Mouse (Mus musculus): ENCODE measurements around the gene Nfkb2. TPM values are rescaled to one million over a fixed set of nuclear protein-coding genes. Genes with fewer than 3 reads are reported as not detected.

Gene Nfkb2
- 2.4 and 2.8 TPM in 2 replicates for polyA plus RNA-seq (2012; rRNA removed)

DNA sequence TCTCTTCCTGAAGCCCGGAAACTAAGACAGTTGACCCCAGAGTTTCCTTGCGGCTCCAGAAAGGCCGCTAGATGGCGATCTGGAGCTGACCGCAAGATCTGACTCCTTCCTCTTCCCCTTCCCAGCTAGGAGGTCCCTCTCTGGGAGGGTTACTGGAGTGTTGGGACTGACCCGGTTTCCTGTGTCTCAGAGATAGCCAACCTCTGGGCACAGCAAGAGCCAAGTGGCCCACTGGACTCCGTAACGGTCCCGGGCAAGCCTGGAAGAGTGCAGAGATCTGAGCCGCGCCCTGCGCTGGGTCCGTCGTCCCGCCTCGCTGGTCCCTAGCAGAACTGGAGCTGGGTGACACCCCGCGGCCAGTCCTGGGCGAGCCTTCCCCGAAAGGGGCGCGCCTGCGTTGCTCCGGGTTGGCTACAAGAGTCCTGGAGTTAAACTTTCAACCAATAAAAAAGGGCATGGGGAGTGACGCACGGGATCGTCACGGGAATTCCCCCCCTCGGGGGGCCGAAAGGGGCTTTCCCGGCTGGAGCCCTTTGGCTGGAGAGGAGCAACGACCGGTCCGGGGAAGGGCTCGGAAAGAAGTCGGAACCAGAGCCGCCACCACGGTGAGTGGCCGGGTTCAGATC lies at the start of gene Nfkb2:
TSS of gene Nfkb2 (plus strand) at position 105 of the 626 bp plus-strand sequence.
- H3K4me1 ChIP-seq (ENCODE audit: control insufficient read depth, insufficient read depth, low read length): no peaks in the 10 kb centered on the region
- no peak within 1 kb of the TSS for H3K27ac ChIP-seq (ENCODE audit: insufficient read depth, low read length)
- H3K4me3 ChIP-seq (ENCODE audit: insufficient read depth, low read length): peak within 1 kb of the TSS; percentile 46
- TF ChIP-seq CTCF (IDR thresholded peaks at IDR 0.05; ENCODE audit: extremely low read depth, insufficient read depth, low read length) (peak; percentile 84), POLR2A (IDR thresholded peaks at IDR 0.05; ENCODE audit: extremely low read depth, insufficient read depth, low read length) (peak; percentile 32; the same call in 1 of the 2 replicates)

DNA sequence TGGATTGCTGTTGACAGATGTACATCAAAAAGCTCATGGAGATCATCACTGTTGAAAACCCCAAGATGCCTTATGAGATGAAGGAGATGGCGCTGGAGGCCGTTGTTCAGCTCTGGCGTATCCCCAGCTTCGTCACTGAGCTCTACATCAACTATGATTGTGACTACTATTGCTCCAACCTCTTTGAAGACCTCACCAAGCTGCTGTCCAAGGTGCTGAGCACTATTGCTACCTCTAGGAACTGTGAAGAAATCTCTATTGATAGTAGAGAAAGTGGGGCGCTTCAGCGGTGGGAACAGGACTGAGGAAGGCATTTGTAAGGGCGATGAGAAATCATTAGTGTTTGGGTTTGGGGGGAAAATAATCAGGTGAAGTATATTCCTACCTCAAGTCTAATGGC lies 39.4 kb upstream of the Nfkb2 start:
- no peak overlapping the region for H3K4me3 ChIP-seq (ENCODE audit: insufficient read depth, low read length)
- H3K27ac ChIP-seq (ENCODE audit: insufficient read depth, low read length): no peak overlapping the region
- TF ChIP-seq POLR2A (IDR thresholded peaks at IDR 0.05; ENCODE audit: extremely low read depth, insufficient read depth, low read length): no peak
- no peaks in the 10 kb centered on the region for H3K4me1 ChIP-seq (ENCODE audit: control insufficient read depth, insufficient read depth, low read length)

DNA sequence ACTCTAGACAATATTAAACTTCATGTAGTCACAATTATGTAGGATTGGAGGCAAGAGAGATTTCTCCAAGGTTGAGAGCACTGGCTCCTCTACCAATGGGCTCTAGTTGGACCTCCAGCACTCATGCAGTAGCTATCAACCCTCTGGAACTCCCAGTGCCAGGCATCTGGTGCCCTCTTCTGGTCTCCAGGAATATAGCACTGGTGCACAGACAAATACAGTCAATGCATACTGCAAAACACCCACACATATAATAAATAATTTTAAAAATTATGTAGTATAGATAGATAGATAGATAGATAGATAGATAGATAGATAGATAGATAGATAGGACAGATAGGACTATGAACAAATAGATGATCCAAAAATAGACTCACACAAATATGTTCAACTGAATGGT lies 28.8 kb upstream of the Nfkb2 start:
- TF ChIP-seq CTCF (IDR thresholded peaks at IDR 0.05; ENCODE audit: extremely low read depth, insufficient read depth, low read length) (peak; percentile 22; the same call in 1 of the 2 replicates), POLR2A (IDR thresholded peaks at IDR 0.05; ENCODE audit: extremely low read depth, insufficient read depth, low read length) (no peak)
- H3K27ac ChIP-seq (ENCODE audit: insufficient read depth, low read length): no peak overlapping the region
- no peaks in the 10 kb centered on the region for H3K4me1 ChIP-seq (ENCODE audit: control insufficient read depth, insufficient read depth, low read length)
- H3K4me3 ChIP-seq (ENCODE audit: insufficient read depth, low read length): no peak overlapping the region

DNA sequence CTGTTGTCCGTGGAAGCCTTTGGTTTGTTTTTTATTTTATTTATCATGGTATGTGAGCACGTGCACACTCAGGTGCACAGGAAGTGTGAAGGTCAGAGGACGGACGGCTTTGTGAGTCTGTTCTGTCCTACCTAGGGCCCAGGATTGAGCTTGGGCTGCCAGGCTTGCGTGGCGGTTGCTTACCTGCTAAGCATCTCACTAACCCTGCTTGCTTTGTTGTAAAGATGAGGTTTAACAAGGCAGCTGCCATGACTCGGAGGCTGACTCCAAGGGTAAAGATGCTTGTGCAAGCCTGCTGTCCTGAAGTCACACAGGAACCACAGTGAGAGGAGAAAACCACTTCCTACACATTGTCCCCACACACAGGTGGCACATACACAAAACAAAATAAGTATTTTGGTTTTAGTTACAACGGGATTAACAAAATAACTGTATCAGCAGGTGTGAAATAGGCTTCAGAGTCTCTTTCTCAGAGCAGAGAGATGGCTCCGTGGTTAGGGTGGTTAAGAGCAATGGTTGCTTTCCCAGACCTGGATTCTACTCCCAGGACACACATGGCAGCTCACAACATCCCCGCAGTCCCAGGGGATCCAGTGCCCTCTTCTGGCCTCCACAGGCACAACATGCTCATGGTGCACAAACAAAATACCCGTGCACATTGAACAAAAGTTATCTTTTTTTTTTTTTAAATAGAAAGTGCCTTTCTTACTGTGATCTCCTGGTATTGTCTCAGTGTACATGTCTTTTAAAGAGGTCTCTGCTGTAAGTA lies 21.9 kb upstream of the Nfkb2 start:
- no peak for TF ChIP-seq POLR2A (IDR thresholded peaks at IDR 0.05; ENCODE audit: extremely low read depth, insufficient read depth, low read length)
- TF ChIP-seq CTCF (IDR thresholded peaks at IDR 0.05; ENCODE audit: extremely low read depth, insufficient read depth, low read length): no peak
- Histone ChIP-seq H3K4me1 (ENCODE audit: control insufficient read depth, insufficient read depth, low read length) (no peaks in the 10 kb centered on the region), H3K27ac (ENCODE audit: insufficient read depth, low read length) (no peak overlapping the region), H3K4me3 (ENCODE audit: insufficient read depth, low read length) (no peak overlapping the region)

DNA sequence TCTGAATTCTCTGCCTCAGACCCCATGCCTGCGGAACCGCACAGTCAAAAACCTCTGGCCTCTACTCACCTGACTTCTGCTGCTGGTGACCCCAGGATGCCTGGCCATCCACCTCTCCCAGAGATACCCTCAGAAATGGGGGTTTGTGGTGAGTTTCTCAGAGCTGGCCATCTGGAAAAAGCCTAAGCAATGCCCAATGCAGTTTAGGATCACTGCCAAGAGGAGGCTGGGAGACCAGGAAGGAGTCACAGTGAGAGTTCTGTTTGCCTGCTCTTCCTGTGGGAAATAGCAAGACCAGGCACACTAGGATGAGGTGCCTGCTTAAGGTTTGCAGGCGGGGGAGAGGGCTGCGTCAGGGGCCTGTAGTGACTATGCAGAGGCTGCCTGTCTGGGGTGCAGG lies 19.4 kb upstream of the Nfkb2 start:
- TF ChIP-seq CTCF (IDR thresholded peaks at IDR 0.05; ENCODE audit: extremely low read depth, insufficient read depth, low read length) (no peak), POLR2A (IDR thresholded peaks at IDR 0.05; ENCODE audit: extremely low read depth, insufficient read depth, low read length) (no peak)
- H3K27ac ChIP-seq (ENCODE audit: insufficient read depth, low read length): no peak overlapping the region
- H3K4me1 ChIP-seq (ENCODE audit: control insufficient read depth, insufficient read depth, low read length): no peaks in the 10 kb centered on the region
- H3K4me3 ChIP-seq (ENCODE audit: insufficient read depth, low read length): no peak overlapping the region

DNA sequence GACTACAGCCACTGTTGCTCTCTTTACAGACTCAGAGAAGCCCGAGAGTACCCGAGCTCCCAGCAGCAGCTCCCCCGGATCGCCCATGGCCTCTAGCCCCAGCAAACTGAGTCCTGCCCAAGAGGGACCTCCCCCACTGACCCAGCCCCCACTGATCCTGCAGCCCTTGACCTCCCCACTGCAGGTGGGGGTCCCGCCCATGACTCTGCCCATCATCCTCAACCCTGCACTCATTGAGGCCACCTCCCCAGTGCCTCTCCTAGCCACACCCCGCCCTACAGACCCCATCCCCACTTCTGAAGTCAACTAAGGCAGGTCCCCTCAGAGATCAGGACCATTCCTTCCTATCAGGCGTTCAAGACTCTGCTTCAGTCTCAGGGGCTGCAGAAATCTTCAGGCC lies 18.5 kb upstream of the Nfkb2 start:
- H3K27ac ChIP-seq (ENCODE audit: insufficient read depth, low read length): no peak overlapping the region
- H3K4me1 ChIP-seq (ENCODE audit: control insufficient read depth, insufficient read depth, low read length): no peaks in the 10 kb centered on the region
- TF ChIP-seq POLR2A (IDR thresholded peaks at IDR 0.05; ENCODE audit: extremely low read depth, insufficient read depth, low read length): no peak
- no peak for TF ChIP-seq CTCF (IDR thresholded peaks at IDR 0.05; ENCODE audit: extremely low read depth, insufficient read depth, low read length)
- no peak overlapping the region for H3K4me3 ChIP-seq (ENCODE audit: insufficient read depth, low read length)

DNA sequence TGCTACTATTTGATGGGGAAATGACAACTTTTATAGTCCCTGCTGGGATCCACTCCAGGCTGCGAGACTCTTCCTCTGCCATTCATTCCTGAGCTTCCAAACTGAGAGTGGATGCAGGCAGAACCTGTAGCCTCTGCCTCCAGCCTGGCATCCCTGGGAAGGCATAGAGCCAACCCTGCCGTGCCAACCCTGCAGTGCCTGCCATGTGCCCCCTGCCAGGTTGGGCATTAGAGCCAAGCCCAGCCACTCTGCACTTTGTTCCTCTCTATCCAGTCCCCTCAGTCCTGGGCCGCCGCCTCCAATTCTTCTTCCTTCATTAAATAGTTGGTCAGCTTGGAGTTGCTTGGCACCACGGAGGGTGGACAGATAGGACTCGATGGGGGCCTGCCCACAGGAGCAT lies 18.1 kb upstream of the Nfkb2 start:
- Histone ChIP-seq H3K27ac (ENCODE audit: insufficient read depth, low read length) (no peak overlapping the region), H3K4me3 (ENCODE audit: insufficient read depth, low read length) (no peak overlapping the region)
- TF ChIP-seq POLR2A (IDR thresholded peaks at IDR 0.05; ENCODE audit: extremely low read depth, insufficient read depth, low read length) (no peak), CTCF (IDR thresholded peaks at IDR 0.05; ENCODE audit: extremely low read depth, insufficient read depth, low read length) (no peak)

DNA sequence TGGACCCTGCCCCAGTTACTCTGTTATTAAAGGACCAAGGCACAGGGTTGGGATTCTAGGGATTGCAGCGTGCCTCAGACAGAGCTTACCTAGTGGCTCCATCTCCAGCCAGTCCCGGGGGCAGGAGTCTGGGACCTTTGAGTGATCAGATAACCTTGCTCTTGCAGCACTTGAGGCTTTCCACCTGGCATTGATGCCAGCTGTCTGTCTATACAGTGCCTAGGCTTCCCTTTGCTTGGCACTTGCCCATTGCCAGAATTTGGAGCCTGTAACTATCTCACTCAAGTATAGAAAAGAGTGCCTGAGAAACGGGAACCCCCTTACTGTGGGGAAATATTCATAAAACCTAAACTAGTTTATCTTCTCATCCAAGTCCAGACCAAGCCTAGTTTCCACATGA lies 17.2 kb upstream of the Nfkb2 start:
- H3K27ac ChIP-seq (ENCODE audit: insufficient read depth, low read length): no peak overlapping the region
- no peak for TF ChIP-seq CTCF (IDR thresholded peaks at IDR 0.05; ENCODE audit: extremely low read depth, insufficient read depth, low read length)
- TF ChIP-seq POLR2A (IDR thresholded peaks at IDR 0.05; ENCODE audit: extremely low read depth, insufficient read depth, low read length): no peak
- H3K4me1 ChIP-seq (ENCODE audit: control insufficient read depth, insufficient read depth, low read length): no peaks in the 10 kb centered on the region
- H3K4me3 ChIP-seq (ENCODE audit: insufficient read depth, low read length): no peak overlapping the region

More for the DNA sequence above, 18.1 kb upstream of the Nfkb2 start:
- H3K4me1 ChIP-seq (ENCODE audit: control insufficient read depth, insufficient read depth, low read length): no peaks in the 10 kb centered on the region

DNA sequence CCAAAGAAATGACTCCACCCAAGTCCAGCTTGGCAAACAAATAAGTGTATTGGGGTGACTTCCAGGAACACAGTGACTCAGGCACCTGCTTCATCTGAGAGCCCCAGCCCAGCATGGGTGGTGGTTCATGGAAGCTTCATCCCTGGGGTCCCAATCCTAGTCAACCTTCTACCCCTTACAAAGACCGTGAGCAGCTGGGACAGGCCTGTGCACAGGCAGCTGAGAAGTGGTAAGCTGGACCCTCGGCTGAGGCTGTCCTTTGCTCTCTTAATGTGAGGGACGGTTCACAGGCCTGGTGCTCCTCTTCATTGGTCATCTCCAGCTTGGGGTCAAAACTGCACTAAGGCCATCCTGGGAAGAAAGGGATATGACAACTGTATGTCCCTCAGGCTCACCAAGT lies 16.6 kb upstream of the Nfkb2 start:
- Histone ChIP-seq H3K27ac (ENCODE audit: insufficient read depth, low read length) (no peak overlapping the region), H3K4me3 (ENCODE audit: insufficient read depth, low read length) (no peak overlapping the region), H3K4me1 (ENCODE audit: control insufficient read depth, insufficient read depth, low read length) (no peaks in the 10 kb centered on the region)
- TF ChIP-seq CTCF (IDR thresholded peaks at IDR 0.05; ENCODE audit: extremely low read depth, insufficient read depth, low read length) (no peak), POLR2A (IDR thresholded peaks at IDR 0.05; ENCODE audit: extremely low read depth, insufficient read depth, low read length) (no peak)

DNA sequence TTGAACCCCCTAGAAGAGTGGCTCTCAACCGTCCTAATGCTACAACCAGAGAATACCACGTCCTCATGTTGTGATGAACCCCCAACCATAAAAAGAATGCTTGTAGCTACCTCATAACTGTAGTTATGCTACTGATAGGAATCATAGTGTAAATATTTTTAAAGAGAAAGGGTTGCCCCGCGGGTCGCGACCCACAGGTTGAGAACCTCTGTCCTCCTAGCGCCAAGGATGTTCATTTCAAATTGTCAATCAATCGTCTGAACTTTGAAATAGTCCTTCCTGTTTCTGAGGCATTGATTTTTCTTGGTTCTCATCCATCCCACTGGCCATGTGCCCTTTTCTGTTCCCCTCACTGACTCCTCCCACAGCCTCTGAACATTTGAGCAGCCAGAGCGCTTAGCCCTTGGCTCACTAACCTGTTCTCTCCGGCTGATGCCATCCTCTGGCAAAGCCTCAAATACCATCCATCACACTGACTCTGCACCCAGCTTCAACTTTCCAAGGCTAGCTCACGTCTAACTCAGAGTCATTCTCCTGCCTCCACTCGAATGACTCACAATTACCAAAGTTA lies 13.5 kb upstream of the Nfkb2 start:
- Histone ChIP-seq H3K4me1 (ENCODE audit: control insufficient read depth, insufficient read depth, low read length) (no peaks in the 10 kb centered on the region), H3K27ac (ENCODE audit: insufficient read depth, low read length) (no peak overlapping the region), H3K4me3 (ENCODE audit: insufficient read depth, low read length) (no peak overlapping the region)
- TF ChIP-seq CTCF (IDR thresholded peaks at IDR 0.05; ENCODE audit: extremely low read depth, insufficient read depth, low read length) (no peak), POLR2A (IDR thresholded peaks at IDR 0.05; ENCODE audit: extremely low read depth, insufficient read depth, low read length) (no peak)

Measured in cortical plate, adult 2 months (tissue).